Mouse (Mus musculus): ENCODE measurements around the gene Dhx30. TPM values are rescaled to one million over a fixed set of nuclear protein-coding genes. Genes with fewer than 3 reads are reported as not detected.

Gene Dhx30
- polyA plus RNA-seq, 1 experiment: 108 TPM

DNA sequence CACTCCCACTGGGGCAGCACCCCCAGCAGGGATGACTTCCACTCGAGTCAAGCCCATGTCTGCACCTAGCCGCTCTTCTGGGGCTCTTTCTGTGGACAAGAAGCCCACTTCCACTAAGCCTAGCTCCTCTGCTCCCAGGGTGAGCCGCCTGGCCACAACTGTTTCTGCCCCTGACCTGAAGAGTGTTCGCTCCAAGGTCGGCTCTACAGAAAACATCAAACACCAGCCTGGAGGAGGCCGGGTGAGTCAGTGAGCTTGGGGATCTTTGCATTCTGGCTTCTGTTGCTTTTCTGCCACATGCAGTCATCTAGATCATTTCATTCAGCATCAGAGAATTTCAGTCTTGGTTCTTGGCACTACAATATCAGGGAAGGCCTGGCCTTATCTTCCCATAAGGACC lies 48.9 kb downstream of the Dhx30 start:
- no peak for TF ChIP-seq CTCF (IDR thresholded peaks at IDR 0.05; ENCODE audit: low read depth, low read length)
- TF ChIP-seq EP300 (IDR thresholded peaks at IDR 0.05; ENCODE audit: insufficient read depth, low read depth, low read length): no peak
- no peak for TF ChIP-seq POLR2A (IDR thresholded peaks at IDR 0.05; ENCODE audit: insufficient read depth, low read length)
- Histone ChIP-seq H3K27ac (ENCODE audit: insufficient read depth, low read length) (no peak overlapping the region), H3K36me3 (ENCODE audit: control insufficient read depth, insufficient read depth, low read length, poor library complexity, severe bottlenecking) (peaks cover 36% of the 10 kb centered on the region)

GRCm38 (mm10) chr9:110064641-110065040 lies 53.0 kb downstream of the Dhx30 start:
- H3K4me1 ChIP-seq (ENCODE audit: control insufficient read depth, insufficient read depth, low read length): no peaks in the 10 kb centered on the region
- H3K9me3 ChIP-seq (replicated peaks; ENCODE audit: control insufficient read depth, insufficient read depth, low read length, poor library complexity, severe bottlenecking): no peaks in the 10 kb centered on the region
- no peak for TF ChIP-seq POLR2A (IDR thresholded peaks at IDR 0.05; ENCODE audit: insufficient read depth, low read length)
- TF ChIP-seq EP300 (IDR thresholded peaks at IDR 0.05; ENCODE audit: insufficient read depth, low read depth, low read length): no peak
- TF ChIP-seq CTCF (IDR thresholded peaks at IDR 0.05; ENCODE audit: low read depth, low read length): no peak
- H3K36me3 ChIP-seq (ENCODE audit: control insufficient read depth, insufficient read depth, low read length, poor library complexity, severe bottlenecking): peaks cover 27% of the 10 kb centered on the region
- H3K9ac ChIP-seq (ENCODE audit: low read depth, poor library complexity, severe bottlenecking): no peak overlapping the region
- no peak overlapping the region for H3K27ac ChIP-seq (ENCODE audit: insufficient read depth, low read length)
- no peak overlapping the region for H3K4me3 ChIP-seq (ENCODE audit: low read depth, low read length)
- H3K27me3 ChIP-seq (ENCODE audit: control insufficient read depth, insufficient read depth, low read length, poor library complexity, severe bottlenecking): no peaks in the 10 kb centered on the region

More for the DNA sequence above, 48.9 kb downstream of the Dhx30 start:
- H3K4me3 ChIP-seq (ENCODE audit: low read depth, low read length): no peak overlapping the region
- no peaks in the 10 kb centered on the region for H3K4me1 ChIP-seq (ENCODE audit: control insufficient read depth, insufficient read depth, low read length)
- no peak overlapping the region for H3K9ac ChIP-seq (ENCODE audit: low read depth, poor library complexity, severe bottlenecking)
- H3K9me3 ChIP-seq (replicated peaks; ENCODE audit: control insufficient read depth, insufficient read depth, low read length, poor library complexity, severe bottlenecking): no peaks in the 10 kb centered on the region
- H3K27me3 ChIP-seq (ENCODE audit: control insufficient read depth, insufficient read depth, low read length, poor library complexity, severe bottlenecking): no peaks in the 10 kb centered on the region

DNA sequence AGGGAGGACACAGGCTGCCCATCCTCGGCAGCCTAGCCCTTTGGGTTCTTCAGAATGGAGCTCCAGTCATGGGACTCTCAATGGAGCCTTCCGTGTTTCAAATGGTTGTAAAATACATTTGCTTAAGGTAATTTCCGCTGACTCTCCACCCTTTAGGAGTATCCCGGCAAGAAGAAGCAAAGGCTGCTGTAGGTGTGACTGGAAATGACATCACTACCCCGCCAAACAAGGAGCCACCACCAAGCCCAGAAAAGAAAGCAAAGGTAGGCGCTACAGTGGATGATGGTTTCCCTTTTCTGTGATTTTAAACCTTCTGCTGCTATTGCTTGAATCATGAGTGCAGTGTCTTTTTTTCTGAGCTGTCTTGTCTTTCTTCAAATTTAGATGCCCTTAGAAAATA lies 54.8 kb downstream of the Dhx30 start:
- no peak for TF ChIP-seq POLR2A (IDR thresholded peaks at IDR 0.05; ENCODE audit: insufficient read depth, low read length)
- TF ChIP-seq CTCF (IDR thresholded peaks at IDR 0.05; ENCODE audit: low read depth, low read length): no peak
- no peak for TF ChIP-seq EP300 (IDR thresholded peaks at IDR 0.05; ENCODE audit: insufficient read depth, low read depth, low read length)
- no peaks in the 10 kb centered on the region for H3K27me3 ChIP-seq (ENCODE audit: control insufficient read depth, insufficient read depth, low read length, poor library complexity, severe bottlenecking)
- H3K4me3 ChIP-seq (ENCODE audit: low read depth, low read length): no peak overlapping the region
- H3K9ac ChIP-seq (ENCODE audit: low read depth, poor library complexity, severe bottlenecking): no peak overlapping the region
- no peaks in the 10 kb centered on the region for H3K4me1 ChIP-seq (ENCODE audit: control insufficient read depth, insufficient read depth, low read length)
- no peak overlapping the region for H3K27ac ChIP-seq (ENCODE audit: insufficient read depth, low read length)
- peaks cover 12% of the 10 kb centered on the region for H3K36me3 ChIP-seq (ENCODE audit: control insufficient read depth, insufficient read depth, low read length, poor library complexity, severe bottlenecking)
- no peaks in the 10 kb centered on the region for H3K9me3 ChIP-seq (replicated peaks; ENCODE audit: control insufficient read depth, insufficient read depth, low read length, poor library complexity, severe bottlenecking)

DNA sequence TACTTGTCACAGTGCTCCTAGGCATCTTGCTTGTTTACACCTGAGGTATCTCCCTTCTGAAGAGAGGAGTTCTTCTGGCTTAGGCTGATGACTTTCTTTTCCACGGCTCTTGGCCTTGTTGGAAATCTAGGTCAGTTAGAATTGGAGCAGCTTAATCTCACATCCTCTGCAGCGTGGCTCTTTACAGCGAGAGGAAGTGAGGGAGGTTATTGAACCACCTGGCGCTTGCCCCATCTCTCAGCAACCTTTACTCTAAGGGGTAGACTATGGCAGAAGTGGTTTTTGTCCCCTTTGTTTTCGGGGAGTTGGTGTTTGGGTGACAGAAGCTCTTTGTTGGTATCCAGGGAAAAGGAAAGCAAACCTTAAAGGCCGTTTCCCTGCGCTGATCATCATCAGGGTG lies 55.2 kb downstream of the Dhx30 start:
- Histone ChIP-seq H3K4me1 (ENCODE audit: control insufficient read depth, insufficient read depth, low read length) (no peaks in the 10 kb centered on the region), H3K36me3 (ENCODE audit: control insufficient read depth, insufficient read depth, low read length, poor library complexity, severe bottlenecking) (peaks cover 10% of the 10 kb centered on the region), H3K27ac (ENCODE audit: insufficient read depth, low read length) (no peak overlapping the region), H3K9me3 (replicated peaks; ENCODE audit: control insufficient read depth, insufficient read depth, low read length, poor library complexity, severe bottlenecking) (no peaks in the 10 kb centered on the region), H3K4me3 (ENCODE audit: low read depth, low read length) (no peak overlapping the region), H3K9ac (ENCODE audit: low read depth, poor library complexity, severe bottlenecking) (no peak overlapping the region), H3K27me3 (ENCODE audit: control insufficient read depth, insufficient read depth, low read length, poor library complexity, severe bottlenecking) (no peaks in the 10 kb centered on the region)
- no peak for TF ChIP-seq EP300 (IDR thresholded peaks at IDR 0.05; ENCODE audit: insufficient read depth, low read depth, low read length)
- TF ChIP-seq POLR2A (IDR thresholded peaks at IDR 0.05; ENCODE audit: insufficient read depth, low read length): no peak
- TF ChIP-seq CTCF (IDR thresholded peaks at IDR 0.05; ENCODE audit: low read depth, low read length): no peak

- H3K9me3 ChIP-seq (replicated peaks; ENCODE audit: control insufficient read depth, insufficient read depth, low read length, poor library complexity, severe bottlenecking): no peaks in the 10 kb centered on the region
- no peak overlapping the region for H3K4me3 ChIP-seq (ENCODE audit: low read depth, low read length)
- no peak overlapping the region for H3K27ac ChIP-seq (ENCODE audit: insufficient read depth, low read length)
- no peak overlapping the region for H3K9ac ChIP-seq (ENCODE audit: low read depth, poor library complexity, severe bottlenecking)
- H3K4me1 ChIP-seq (ENCODE audit: control insufficient read depth, insufficient read depth, low read length): no peaks in the 10 kb centered on the region
- no peak for TF ChIP-seq POLR2A (IDR thresholded peaks at IDR 0.05; ENCODE audit: insufficient read depth, low read length)
- no peak for TF ChIP-seq EP300 (IDR thresholded peaks at IDR 0.05; ENCODE audit: insufficient read depth, low read depth, low read length)
- TF ChIP-seq CTCF (IDR thresholded peaks at IDR 0.05; ENCODE audit: low read depth, low read length): no peak
- peaks cover 8% of the 10 kb centered on the region for H3K36me3 ChIP-seq (ENCODE audit: control insufficient read depth, insufficient read depth, low read length, poor library complexity, severe bottlenecking)
- H3K27me3 ChIP-seq (ENCODE audit: control insufficient read depth, insufficient read depth, low read length, poor library complexity, severe bottlenecking): no peaks in the 10 kb centered on the region
Measured at GRCm38 (mm10) chr9:110060761-110061160, 56.9 kb downstream of the Dhx30 start.

GRCm38 (mm10) chr9:110057200-110057599 lies 60.4 kb downstream of the Dhx30 start:
- no peak overlapping the region for H3K9ac ChIP-seq (ENCODE audit: low read depth, poor library complexity, severe bottlenecking)
- no peaks in the 10 kb centered on the region for H3K9me3 ChIP-seq (replicated peaks; ENCODE audit: control insufficient read depth, insufficient read depth, low read length, poor library complexity, severe bottlenecking)
- H3K27me3 ChIP-seq (ENCODE audit: control insufficient read depth, insufficient read depth, low read length, poor library complexity, severe bottlenecking): no peaks in the 10 kb centered on the region
- H3K4me3 ChIP-seq (ENCODE audit: low read depth, low read length): no peak overlapping the region
- H3K36me3 ChIP-seq (ENCODE audit: control insufficient read depth, insufficient read depth, low read length, poor library complexity, severe bottlenecking): no peaks in the 10 kb centered on the region; the same call in 1 of the 2 replicates
- TF ChIP-seq POLR2A (IDR thresholded peaks at IDR 0.05; ENCODE audit: insufficient read depth, low read length) (no peak), CTCF (IDR thresholded peaks at IDR 0.05; ENCODE audit: low read depth, low read length) (no peak), EP300 (IDR thresholded peaks at IDR 0.05; ENCODE audit: insufficient read depth, low read depth, low read length) (no peak)
- no peak overlapping the region for H3K27ac ChIP-seq (ENCODE audit: insufficient read depth, low read length)
- no peaks in the 10 kb centered on the region for H3K4me1 ChIP-seq (ENCODE audit: control insufficient read depth, insufficient read depth, low read length)

All from ES-Bruce4 (cell line).